Mouse (Mus musculus): ENCODE measurements around the gene Ttc30a1.

Ttc30a1 gene

DNA sequence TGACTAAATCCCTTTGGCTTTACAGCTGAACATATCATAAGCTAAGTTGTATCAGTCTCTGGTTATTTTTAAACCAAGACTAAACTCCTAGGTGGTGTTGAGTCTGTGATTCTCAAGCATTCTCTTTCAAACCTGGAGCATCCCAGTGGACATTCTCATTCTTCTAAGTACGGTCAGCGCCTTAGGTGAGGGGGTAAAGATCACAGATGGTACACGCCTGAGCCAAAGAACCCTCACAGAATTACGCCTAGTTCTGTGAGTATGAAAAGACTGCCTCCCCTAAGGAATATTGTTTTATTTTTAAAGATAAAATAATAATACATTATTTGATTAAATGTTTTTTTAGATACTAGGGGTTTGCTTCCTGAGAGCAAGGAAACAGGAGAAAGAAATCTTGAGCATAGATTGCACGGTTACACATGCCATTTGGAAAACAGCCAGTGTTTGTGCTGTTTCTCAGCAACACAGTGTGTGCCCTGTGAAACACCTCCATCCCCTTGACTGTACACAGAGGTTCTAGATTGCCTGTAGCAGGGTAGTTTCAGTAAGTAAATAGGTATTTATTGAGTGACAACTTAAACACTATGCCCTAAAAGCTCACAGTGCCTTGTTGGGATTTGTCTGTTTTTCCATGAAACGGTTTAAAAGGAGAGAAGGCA is 51.9 kb downstream of the Ttc30a1 start:
- no peak for DNase-seq (ENCODE audit: low spot score)

GRCm38 (mm10) chr2:75929141-75929540 is 52.6 kb downstream of the Ttc30a1 start:
- no peak for DNase-seq (ENCODE audit: low spot score)
